Mouse (Mus musculus) macrophage (primary cell): ENCODE data around the gene Eri3. TPM values are rescaled to one million over a fixed set of nuclear protein-coding genes. Genes with fewer than 3 reads are reported as not detected.

ENCODE experiments used
- H3K27ac ChIP-seq: fragments of 350-480 bp; formaldehyde crosslinking; 2 replicates; pipeline ENCODE4 v1.9.0; 2021
- H3K36me3 ChIP-seq: fragments of 350-480 bp; formaldehyde crosslinking; 2 replicates; pipeline ENCODE4 v1.9.0; 2021; ENCODE audit errors: inconsistent target
- H3K4me3 ChIP-seq: fragments of 350-480 bp; formaldehyde crosslinking; 2 replicates; pipeline ENCODE4 v1.9.0; 2021; ENCODE audit errors: inconsistent target
- H3K79me2 ChIP-seq: fragments of 350-480 bp; formaldehyde crosslinking; 2 replicates; pipeline ENCODE4 v1.9.0; 2021; ENCODE audit errors: inconsistent target
- WGBS: methylation state at CpG from one replicate; pipeline ENCODE4 v1.1.7; 2026; ENCODE audit warnings: inconsistent platforms; ENCODE audit not compliant: missing documents; 5-methylcytosine and 5-hydroxymethylcytosine counted together
- polyA plus RNA-seq: library from polyadenylated mRNA; stranded (reverse); fragments of 250-400 nt; gene quantifications from 3 replicates; pipeline ENCODE4 v1.2.4, GENCODE M21; 2018; ENCODE audit warnings: inconsistent platforms

Eri3 gene
- polyA plus RNA-seq, 1 experiment from 2014 or later, result 27.9 TPM

DNA sequence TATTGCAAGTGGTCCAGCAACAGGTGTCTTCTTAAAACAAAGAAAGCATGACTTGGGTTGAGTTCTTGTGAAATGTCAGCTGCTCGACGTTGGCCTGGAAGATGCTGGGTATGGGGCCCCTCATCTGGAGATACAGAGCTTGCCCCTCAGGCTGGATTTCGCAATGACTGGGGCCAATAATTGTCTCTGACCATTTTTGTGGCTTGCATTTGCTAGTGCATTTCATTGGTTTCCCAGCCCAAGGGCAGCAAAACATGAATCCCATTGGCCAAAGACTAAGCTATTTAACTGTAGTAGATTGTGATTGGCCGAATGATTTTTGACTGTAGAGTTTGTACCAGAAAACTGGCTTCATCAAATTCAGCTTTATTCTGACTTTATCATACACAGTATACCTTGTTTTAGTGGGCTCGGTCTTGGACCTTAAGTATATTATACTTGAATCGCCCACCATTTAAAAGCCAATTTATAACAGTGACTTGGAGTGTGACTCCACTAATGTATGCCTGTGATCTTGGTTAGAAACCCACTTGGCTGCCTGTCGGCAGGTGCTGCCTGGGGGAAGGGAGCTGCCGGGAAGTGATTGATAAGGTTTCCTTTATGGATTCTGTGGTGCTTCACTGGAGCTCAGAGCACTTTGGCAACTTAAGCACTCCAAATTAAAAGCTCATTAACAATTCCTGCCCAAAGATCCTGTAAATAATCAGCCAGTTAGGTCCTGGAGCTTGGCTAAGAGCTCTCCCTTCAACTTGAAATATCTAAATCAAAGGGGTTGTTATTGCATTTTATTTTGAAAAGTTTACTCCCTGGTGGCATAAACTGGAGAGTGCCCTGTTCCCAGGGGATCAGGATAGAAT is 1.2 kb downstream of the Eri3 start:
- no peak overlapping the region for H3K27ac ChIP-seq
- H3K36me3 ChIP-seq, result no peaks in the 10 kb centered on the region
- peak overlapping the region; percentile 67 for H3K4me3 ChIP-seq
- peaks cover 25% of the 10 kb centered on the region; the same call in 1 of the 2 replicates for H3K79me2 ChIP-seq
- 67% methylated on average over 7 of the region's 8 CpGs for WGBS

DNA sequence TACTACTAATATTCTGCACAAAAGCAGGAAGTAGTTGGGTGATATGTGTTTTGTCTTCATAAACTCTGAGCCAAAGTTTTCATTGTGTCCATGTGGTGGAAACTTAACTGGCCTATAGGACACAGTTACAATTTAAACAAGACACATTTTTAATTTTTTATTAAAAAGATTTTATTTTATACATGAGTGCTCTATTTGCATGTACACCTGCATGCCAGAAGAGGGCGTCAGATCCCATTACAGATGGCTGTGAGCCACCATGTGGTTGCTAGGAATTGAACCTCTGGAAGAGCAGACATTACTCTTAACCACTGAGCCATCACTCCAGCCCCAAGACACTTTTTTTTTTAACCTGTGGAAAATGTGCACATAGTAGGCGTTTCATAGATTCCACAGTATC is 5.3 kb downstream of the Eri3 start:
- no peaks in the 10 kb centered on the region for H3K36me3 ChIP-seq
- peaks cover 45% of the 10 kb centered on the region; the same call in 1 of the 2 replicates for H3K79me2 ChIP-seq
- no peak overlapping the region for H3K4me3 ChIP-seq
- WGBS, result 89% methylated on average over 2 of the region's 2 CpGs
- H3K27ac ChIP-seq, result no peak overlapping the region

DNA sequence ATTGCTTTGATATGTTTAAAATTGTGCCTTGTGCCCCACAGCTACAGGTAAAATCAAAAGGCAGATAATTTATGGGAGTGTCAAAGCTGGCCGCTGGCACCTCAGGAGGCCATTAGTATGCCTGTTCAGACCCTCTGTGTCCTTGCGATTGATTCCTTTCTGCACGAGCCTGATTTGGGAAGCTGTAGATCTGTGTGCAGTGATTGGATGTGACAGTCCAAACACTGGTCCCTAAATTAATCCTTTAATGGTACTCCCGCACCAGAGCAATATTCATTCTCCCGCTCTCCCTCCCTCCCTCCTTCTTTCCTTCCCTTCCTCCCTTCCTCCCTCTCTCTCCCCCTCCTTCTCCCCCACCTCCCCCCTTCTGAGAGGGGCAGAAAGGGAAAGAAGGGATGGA is 6.2 kb downstream of the Eri3 start:
- Histone ChIP-seq H3K79me2 (peaks cover 42% of the 10 kb centered on the region; the same call in 1 of the 2 replicates), H3K4me3 (no peak overlapping the region), H3K36me3 (no peaks in the 10 kb centered on the region), H3K27ac (no peak overlapping the region)
- WGBS, result 90% methylated on average over 3 of the region's 5 CpGs

DNA sequence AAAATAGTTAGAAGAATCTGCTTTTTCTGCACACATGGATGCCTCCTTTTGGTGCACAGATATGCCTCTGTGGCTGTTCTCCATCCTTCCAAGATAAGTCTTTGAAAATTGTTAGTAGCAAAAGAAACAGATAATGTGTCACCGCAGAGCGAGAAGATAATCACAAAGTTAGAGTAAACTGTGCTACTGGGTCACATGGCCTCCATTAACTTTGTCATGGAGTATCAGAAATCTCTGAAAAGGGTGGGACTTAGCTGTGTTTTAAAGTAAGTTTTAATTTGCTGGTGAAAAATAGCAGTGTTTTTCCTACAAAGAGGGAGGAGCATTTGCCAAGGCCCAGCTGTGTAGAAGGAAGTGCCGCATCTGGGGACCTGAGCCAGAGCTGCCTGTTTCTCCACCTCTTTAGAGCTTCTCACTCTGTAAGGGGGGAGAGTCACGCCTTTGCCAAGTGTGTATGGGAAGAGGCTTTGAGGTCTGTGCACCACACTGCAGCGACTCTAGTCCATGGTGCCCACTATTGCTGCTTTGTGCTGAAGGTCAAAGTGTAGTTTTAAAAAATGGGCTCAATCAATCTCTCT is 7.0 kb downstream of the Eri3 start:
- H3K79me2 ChIP-seq, result peaks cover 35% of the 10 kb centered on the region; the same call in 1 of the 2 replicates
- no peaks in the 10 kb centered on the region for H3K36me3 ChIP-seq
- no peak overlapping the region for H3K4me3 ChIP-seq
- 93% methylated on average over 3 of the region's 5 CpGs for WGBS
- H3K27ac ChIP-seq, result no peak overlapping the region

DNA sequence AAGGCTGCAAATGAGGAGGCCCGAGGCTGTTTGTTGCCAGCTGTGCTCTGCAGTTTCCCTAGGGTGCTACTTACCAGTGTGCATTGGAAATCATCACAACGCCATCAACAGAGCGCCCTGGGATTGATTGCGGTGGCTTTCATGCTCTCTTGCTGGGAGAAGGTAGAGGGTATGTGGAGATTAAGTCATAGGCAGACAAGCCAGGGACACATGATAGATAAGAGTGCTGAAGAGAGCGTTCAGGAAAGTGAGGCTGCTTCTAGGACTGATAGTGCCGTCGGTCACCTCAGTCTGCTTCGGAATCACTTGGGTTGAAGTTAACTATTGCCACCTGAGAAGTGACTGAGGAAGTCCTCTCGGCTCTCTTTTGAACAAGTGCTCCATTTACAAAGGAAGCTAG is 13.8 kb downstream of the Eri3 start:
- WGBS, result 93% methylated on average over 9 of the region's 9 CpGs
- peaks cover 12% of the 10 kb centered on the region; the same call in 1 of the 2 replicates for H3K79me2 ChIP-seq
- peaks cover 5% of the 10 kb centered on the region; the same call in 1 of the 2 replicates for H3K36me3 ChIP-seq
- H3K4me3 ChIP-seq, result no peak overlapping the region
- no peak overlapping the region for H3K27ac ChIP-seq

DNA sequence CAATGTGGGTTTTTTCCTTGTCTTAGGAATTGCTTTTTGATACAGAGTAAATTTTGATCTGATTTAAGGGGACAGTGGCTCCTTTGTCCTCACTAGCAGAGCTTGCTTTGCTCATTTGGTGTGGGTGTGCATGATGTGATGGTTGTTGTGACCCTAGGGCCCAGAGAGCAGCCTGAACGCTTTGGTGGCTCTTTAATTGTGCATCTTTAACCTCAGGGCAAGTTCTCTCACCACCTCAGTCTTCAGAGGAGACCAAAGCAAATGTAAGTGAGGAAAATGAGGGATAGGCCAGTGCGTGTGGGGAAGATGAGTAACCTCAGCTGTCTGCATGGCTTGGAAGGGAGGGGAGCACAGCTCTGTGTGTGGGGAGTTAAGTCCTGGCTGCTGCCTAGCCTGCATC is 18.7 kb downstream of the Eri3 start:
- Histone ChIP-seq H3K79me2 (no peaks in the 10 kb centered on the region), H3K36me3 (peaks cover 5% of the 10 kb centered on the region; the same call in 1 of the 2 replicates), H3K4me3 (no peak overlapping the region), H3K27ac (no peak overlapping the region)
- WGBS, result 100% methylated on average over 2 of the region's 2 CpGs

DNA sequence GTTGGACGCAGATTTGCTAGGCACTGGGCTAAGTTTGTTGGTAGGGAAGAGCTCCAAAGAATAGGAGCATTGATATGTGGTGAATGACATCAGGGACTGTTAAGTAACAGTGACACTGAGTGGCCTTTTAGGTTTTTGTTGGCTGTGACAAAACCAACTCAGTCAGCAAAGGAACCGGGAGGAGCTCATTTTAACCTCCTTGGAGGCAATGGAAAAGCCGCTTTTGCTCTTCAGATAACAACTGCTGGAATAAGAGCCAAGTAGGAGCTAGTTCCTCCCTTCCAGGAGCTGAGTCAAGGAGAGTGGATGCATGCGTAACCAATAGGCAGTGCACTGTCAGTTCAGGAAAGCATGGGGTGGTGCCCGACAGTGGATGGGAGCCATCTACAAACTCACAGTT is 20.8 kb downstream of the Eri3 start:
- no peak overlapping the region for H3K4me3 ChIP-seq
- no peaks in the 10 kb centered on the region for H3K79me2 ChIP-seq
- 92% methylated on average over 5 of the region's 5 CpGs for WGBS
- H3K27ac ChIP-seq, result no peak overlapping the region
- H3K36me3 ChIP-seq, result peaks cover 5% of the 10 kb centered on the region; the same call in 1 of the 2 replicates

DNA sequence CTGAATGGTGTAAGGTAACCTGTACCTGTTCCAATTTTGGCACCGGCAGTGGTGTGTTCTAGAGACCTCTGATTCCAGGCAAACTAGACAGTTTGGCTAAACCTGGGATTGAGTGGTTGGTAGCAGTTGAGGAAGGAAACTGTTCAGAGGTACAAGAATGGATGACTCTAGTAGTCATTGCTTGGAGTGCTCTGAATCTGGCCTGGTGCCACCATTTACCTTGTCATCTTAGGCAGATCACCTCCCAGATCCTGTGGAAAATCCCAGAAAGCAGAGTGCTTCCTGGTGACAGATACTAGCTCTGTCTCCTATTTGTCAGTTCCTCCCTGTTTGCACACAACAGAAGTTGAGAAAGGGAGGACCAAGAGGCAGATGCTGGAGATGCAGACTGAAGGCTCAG is 27.4 kb downstream of the Eri3 start:
- H3K36me3 ChIP-seq, result peaks cover 23% of the 10 kb centered on the region; the same call in 1 of the 2 replicates
- WGBS, result 100% methylated on average over 1 of the region's 1 CpGs
- no peak overlapping the region for H3K27ac ChIP-seq

DNA sequence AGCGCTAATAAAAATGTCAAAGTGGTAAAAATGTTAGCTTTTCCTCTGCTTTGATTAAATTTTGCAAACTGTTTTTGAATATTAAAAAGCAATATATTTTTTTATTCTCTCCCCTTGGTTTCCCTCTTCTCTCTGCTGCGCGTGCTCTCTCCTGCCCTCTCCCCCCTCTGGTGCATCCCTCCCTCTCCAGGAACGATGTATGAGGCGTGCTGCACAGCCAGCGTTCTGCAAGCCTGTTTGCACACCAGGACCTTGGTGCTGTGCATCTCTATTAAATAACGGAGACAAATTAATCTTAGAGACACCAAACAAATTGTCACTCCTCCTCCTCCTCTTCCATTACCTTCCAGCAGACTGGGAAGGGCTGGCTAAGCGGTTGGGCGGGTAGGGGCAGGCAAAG is 31.5 kb downstream of the Eri3 start:
- H3K79me2 ChIP-seq, result no peaks in the 10 kb centered on the region
- H3K4me3 ChIP-seq, result no peak overlapping the region
- H3K36me3 ChIP-seq, result peaks cover 49% of the 10 kb centered on the region; the same call in 1 of the 2 replicates
- whole genome bisulfite sequencing, result 95% methylated on average over 9 of the region's 9 CpGs
- H3K27ac ChIP-seq, result no peak overlapping the region

More for the DNA sequence above, 27.4 kb downstream of the Eri3 start:
- H3K79me2 ChIP-seq, result no peaks in the 10 kb centered on the region
- H3K4me3 ChIP-seq, result no peak overlapping the region

DNA sequence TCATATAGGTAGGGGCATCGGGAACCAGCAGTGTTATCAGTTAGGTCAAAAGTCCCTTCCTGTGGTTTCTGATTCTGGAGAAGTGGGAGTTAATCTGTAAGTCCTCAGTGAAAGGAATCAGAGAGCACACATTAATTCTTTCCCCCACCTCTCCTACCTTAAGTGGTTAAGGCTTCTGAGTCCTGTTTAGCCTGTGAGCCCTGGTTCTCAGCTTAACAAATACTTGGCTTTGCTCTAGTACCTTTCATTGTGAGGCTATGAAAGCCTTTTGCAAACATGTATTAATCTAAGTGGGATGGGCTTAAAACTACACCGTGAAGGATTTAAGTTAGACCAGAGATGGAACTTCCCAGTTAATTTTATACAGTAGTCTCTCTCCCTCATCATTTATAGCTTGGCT is 35.8 kb downstream of the Eri3 start:
- no peak overlapping the region for H3K4me3 ChIP-seq
- peaks cover 55% of the 10 kb centered on the region for H3K36me3 ChIP-seq
- no peaks in the 10 kb centered on the region for H3K79me2 ChIP-seq
- no peak overlapping the region for H3K27ac ChIP-seq
- 80% methylated on average over 2 of the region's 2 CpGs for WGBS

DNA sequence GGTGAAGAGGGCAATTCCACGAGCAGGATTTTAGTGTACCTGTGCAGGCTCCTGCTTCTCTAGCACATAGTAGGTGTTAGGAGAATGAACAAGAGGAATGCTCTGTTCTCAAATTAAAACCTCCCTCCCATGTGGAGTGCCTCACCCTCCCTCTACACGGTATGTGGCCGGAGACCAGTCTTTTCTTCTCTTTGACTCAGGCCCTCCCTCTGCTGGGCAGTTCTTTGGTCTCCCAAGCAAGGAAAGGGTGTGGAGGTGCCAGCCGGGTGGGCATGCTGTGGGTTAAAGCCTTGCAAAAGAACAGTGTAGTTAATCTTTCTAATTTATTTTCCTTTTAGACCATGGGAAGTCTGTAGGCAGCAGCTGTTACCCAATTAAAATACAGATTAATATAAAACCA is 37.3 kb downstream of the Eri3 start:
- Histone ChIP-seq H3K27ac (no peak overlapping the region), H3K79me2 (no peaks in the 10 kb centered on the region), H3K36me3 (peaks cover 47% of the 10 kb centered on the region), H3K4me3 (no peak overlapping the region)
- 77% methylated on average over 4 of the region's 4 CpGs for WGBS

DNA sequence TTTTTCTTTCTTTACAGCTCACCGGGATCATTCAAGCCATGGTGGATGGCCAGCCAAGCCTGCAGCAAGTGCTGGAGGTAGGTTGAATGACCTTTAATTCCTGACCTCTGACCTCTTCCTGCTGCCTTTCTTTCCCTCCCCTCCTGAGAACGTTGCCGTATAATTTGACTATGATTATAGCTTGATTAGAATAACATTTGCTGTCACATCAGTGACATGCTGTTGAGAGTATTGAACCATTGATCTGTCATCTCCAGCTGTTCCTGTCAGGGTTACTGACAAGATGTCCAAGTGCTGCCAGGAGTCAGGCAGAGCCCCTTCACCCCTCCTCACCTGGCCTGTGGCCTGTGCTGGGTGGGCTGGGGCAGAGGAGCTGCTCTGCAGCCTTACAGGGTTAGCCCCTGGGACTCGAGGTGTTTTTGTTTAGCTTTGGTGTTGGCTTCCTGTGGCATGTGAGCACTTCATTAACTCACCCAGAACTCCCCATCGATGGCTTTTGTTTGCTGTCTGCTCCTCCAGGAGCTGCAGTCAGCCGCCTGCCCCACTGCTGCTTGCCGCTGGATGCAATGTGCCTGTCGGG is 39.0 kb downstream of the Eri3 start:
- WGBS, result 89% methylated on average over 8 of the region's 8 CpGs
- H3K27ac ChIP-seq, result no peak overlapping the region
- no peaks in the 10 kb centered on the region for H3K79me2 ChIP-seq
- no peak overlapping the region for H3K4me3 ChIP-seq
- H3K36me3 ChIP-seq, result peaks cover 37% of the 10 kb centered on the region

DNA sequence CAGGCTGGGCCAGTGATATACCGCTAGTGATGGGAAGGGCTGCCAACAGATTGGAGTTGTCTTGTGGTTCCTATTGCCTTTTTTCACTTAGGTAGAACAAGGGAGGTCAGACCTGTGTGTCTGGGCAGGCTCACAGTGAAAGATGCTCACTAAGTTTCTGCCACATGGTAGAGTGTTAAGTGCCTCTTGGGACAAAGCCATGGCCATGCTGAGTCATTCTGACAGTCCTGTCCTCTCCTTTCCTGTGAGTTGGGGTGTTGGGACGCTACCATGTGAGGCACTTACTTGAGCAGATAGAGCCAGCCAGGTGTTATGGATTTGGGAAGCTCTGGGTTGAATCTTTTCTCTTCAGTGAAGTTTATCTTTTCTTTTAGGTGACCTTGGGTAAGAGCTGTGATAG is 40.6 kb downstream of the Eri3 start:
- Histone ChIP-seq H3K36me3 (peaks cover 39% of the 10 kb centered on the region), H3K27ac (no peak overlapping the region), H3K4me3 (no peak overlapping the region), H3K79me2 (no peaks in the 10 kb centered on the region)
- WGBS, result 97% methylated on average over 2 of the region's 2 CpGs

DNA sequence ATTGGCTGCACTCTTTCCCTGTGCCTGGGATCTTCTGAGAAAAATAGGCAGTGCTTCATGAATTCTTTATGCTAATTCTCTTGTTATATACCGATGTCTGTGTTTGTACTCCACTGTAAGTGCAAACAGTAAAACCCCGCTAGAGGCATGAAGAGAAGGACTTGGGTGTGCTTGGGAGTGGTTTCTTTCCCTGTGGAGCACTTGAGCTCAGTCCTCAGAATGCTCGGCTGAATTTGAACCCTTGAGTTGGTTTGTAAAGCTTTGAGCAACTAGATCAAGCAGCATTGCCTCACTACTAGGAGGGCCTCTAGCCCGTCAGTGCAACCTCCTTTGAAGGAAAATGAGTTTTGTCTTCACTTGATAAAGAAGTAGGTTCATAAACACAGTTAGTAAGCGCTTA is 42.0 kb downstream of the Eri3 start:
- WGBS, result 93% methylated on average over 5 of the region's 5 CpGs
- H3K36me3 ChIP-seq, result peaks cover 39% of the 10 kb centered on the region
- no peaks in the 10 kb centered on the region for H3K79me2 ChIP-seq
- H3K4me3 ChIP-seq, result no peak overlapping the region
- H3K27ac ChIP-seq, result no peak overlapping the region

DNA sequence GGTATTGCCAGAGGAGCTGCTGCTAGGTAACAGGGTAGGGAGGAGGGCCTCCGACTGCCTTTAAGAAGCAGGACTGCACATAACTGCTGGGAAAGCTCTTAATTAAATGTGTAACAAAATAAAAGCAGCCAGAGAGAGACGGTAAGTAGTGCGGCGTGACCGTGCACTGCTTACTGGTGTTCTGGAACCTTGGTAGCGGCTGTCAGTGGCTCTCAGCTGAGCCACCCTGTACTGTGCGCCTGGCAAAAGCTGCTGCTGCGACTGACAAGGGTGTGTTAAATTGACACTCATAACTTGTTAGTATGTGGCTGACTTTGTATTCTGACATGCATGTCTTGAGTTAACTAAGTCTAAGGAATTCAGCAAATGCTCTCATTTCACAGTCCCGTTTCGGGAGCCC is 45.1 kb downstream of the Eri3 start:
- no peak overlapping the region for H3K4me3 ChIP-seq
- 94% methylated on average over 10 of the region's 10 CpGs for WGBS
- H3K79me2 ChIP-seq, result no peaks in the 10 kb centered on the region
- peaks cover 44% of the 10 kb centered on the region; the same call in 1 of the 2 replicates for H3K36me3 ChIP-seq
- no peak overlapping the region for H3K27ac ChIP-seq
